Mouse (Mus musculus) liver, adult 2 months (tissue): ENCODE data around the gene 4933428G20Rik. TPM values are rescaled to one million over a fixed set of nuclear protein-coding genes. Genes with fewer than 3 reads are reported as not detected.

Experiments used
- DNase-seq: peaks from one replicate; pipeline ENCODE4 v3.0.0-alpha.2; 2011; ENCODE audit warnings: low read depth, low spot score; ENCODE audit errors: extremely low read depth
- H3K27ac ChIP-seq: fragments of 200-500 bp; replicated peaks from 2 replicates; pipeline ENCODE4 v1.5.1; 2012; ENCODE audit warnings: low read depth, mild to moderate bottlenecking, control low read depth, inconsistent platforms, low read length; ENCODE audit not compliant: insufficient read depth
- H3K27me3 ChIP-seq: fragments of 200-500 bp; 2 replicates; pipeline ENCODE4 v1.6.1; 2012; ENCODE audit warnings: mild to moderate bottlenecking, moderate library complexity, low read length, inconsistent platforms; ENCODE audit not compliant: control insufficient read depth, insufficient read depth
- H3K36me3 ChIP-seq: fragments of 200-500 bp; 2 replicates; pipeline ENCODE4 v1.6.1; 2012; ENCODE audit warnings: low read length, inconsistent platforms; ENCODE audit not compliant: control insufficient read depth, insufficient read depth
- H3K4me1 ChIP-seq: fragments of 200-500 bp; 2 replicates; pipeline ENCODE4 v1.6.1; 2011; ENCODE audit warnings: low read length; ENCODE audit not compliant: control insufficient read depth, insufficient read depth
- H3K4me3 ChIP-seq: fragments of 200-500 bp; 2 replicates; pipeline ENCODE4 v1.5.1; 2011; ENCODE audit warnings: low read depth, mild to moderate bottlenecking, control low read depth, low read length, moderate library complexity; ENCODE audit not compliant: insufficient read depth
- H3K79me2 ChIP-seq: fragments of 200-500 bp; 2 replicates; pipeline ENCODE4 v1.6.1; 2012; ENCODE audit warnings: inconsistent platforms, mild to moderate bottlenecking, low read length, moderate library complexity; ENCODE audit not compliant: control insufficient read depth, insufficient read depth
- H3K9ac ChIP-seq: fragments of 200-500 bp; 2 replicates; pipeline ENCODE4 v1.6.1; 2012; ENCODE audit warnings: low read depth, mild to moderate bottlenecking, control low read depth, inconsistent platforms, low read length
- CTCF ChIP-seq: fragments of 200-500 bp; IDR thresholded peaks from 2 replicates; pipeline ENCODE4 v1.5.1; 2011; ENCODE audit warnings: low read depth, low read length, control low read depth
- POLR2A ChIP-seq: fragments of 200-500 bp; IDR thresholded peaks from 2 replicates; pipeline ENCODE4 v1.6.1; 2011; ENCODE audit warnings: low read length, control low read depth; ENCODE audit not compliant: insufficient read depth; ENCODE audit errors: extremely low read depth
- WGBS: fragments of 180-500 bp; shearing (Covaris S2); methylation state at CpG from one replicate; pipeline ENCODE4 v1.1.7; 2018; 5-methylcytosine and 5-hydroxymethylcytosine counted together
- polyA plus RNA-seq: library from polyadenylated mRNA; depleted of rRNA; stranded (reverse); fragments of >200 nt; gene quantifications from 2 replicates; pipeline ENCODE4 v1.2.3, GENCODE M21; 2012
- total RNA-seq: library from RNA; depleted of rRNA; stranded (reverse); fragments of >200 nt; gene quantifications from 2 replicates; pipeline ENCODE4 v1.2.3, GENCODE M21; 2014

Gene 4933428G20Rik
- total and polyA plus RNA-seq, 2 experiments: not detected

- no peaks in the 10 kb centered on the region for H3K79me2 ChIP-seq
- TF ChIP-seq CTCF (no peak), POLR2A (no peak)
- H3K27ac ChIP-seq: no peak overlapping the region
- no peaks in the 10 kb centered on the region for H3K4me1 ChIP-seq
- H3K4me3 ChIP-seq: no peak overlapping the region
- 76% methylated on average over 4 of the region's 4 CpGs for WGBS
- no peaks in the 10 kb centered on the region for H3K27me3 ChIP-seq
- H3K36me3 ChIP-seq: no peaks in the 10 kb centered on the region; the same call in 1 of the 2 replicates
- DNase-seq: no peak
- H3K9ac ChIP-seq: no peak overlapping the region
Observed at GRCm38 (mm10) chr11:97502846-97503245, 2.7 kb upstream of the 4933428G20Rik start.

- H3K4me3 ChIP-seq: no peak overlapping the region
- DNase-seq: no peak
- TF ChIP-seq POLR2A (no peak), CTCF (no peak)
- H3K27me3 ChIP-seq: no peaks in the 10 kb centered on the region
- 72% methylated on average over 9 of the region's 9 CpGs for WGBS
- no peaks in the 10 kb centered on the region for H3K4me1 ChIP-seq
- H3K79me2 ChIP-seq: no peaks in the 10 kb centered on the region
- H3K27ac ChIP-seq: no peak overlapping the region
- no peaks in the 10 kb centered on the region; the same call in 1 of the 2 replicates for H3K36me3 ChIP-seq
- no peak overlapping the region for H3K9ac ChIP-seq
Observed at GRCm38 (mm10) chr11:97502383-97502782, 2.2 kb upstream of the 4933428G20Rik start.

GRCm38 (mm10) chr11:97500720-97501448 lies 744 bp upstream of the 4933428G20Rik start:
- H3K9ac ChIP-seq: no peak overlapping the region
- no peaks in the 10 kb centered on the region; the same call in 1 of the 2 replicates for H3K36me3 ChIP-seq
- no peaks in the 10 kb centered on the region for H3K4me1 ChIP-seq
- H3K27ac ChIP-seq: no peak overlapping the region
- 94% methylated on average over 51 of the region's 51 CpGs for WGBS
- TF ChIP-seq POLR2A (no peak), CTCF (no peak)
- H3K79me2 ChIP-seq: no peaks in the 10 kb centered on the region
- no peaks in the 10 kb centered on the region for H3K27me3 ChIP-seq
- no peak overlapping the region for H3K4me3 ChIP-seq
- no peak for DNase-seq

- H3K4me3 ChIP-seq: no peak overlapping the region
- no peak overlapping the region for H3K27ac ChIP-seq
- H3K79me2 ChIP-seq: no peaks in the 10 kb centered on the region
- H3K4me1 ChIP-seq: no peaks in the 10 kb centered on the region
- WGBS: 94% methylated on average over 4 of the region's 4 CpGs
- no peaks in the 10 kb centered on the region; the same call in 1 of the 2 replicates for H3K36me3 ChIP-seq
- no peak for DNase-seq
- TF ChIP-seq POLR2A (no peak), CTCF (no peak)
- H3K9ac ChIP-seq: no peak overlapping the region
- no peaks in the 10 kb centered on the region for H3K27me3 ChIP-seq
Observed at GRCm38 (mm10) chr11:97497543-97497942, 2.6 kb downstream of the 4933428G20Rik start.

- no peak for TF ChIP-seq CTCF
- no peak for TF ChIP-seq POLR2A
- 90% methylated on average over 3 of the region's 3 CpGs for WGBS
- Histone ChIP-seq H3K4me1 (no peaks in the 10 kb centered on the region), H3K27me3 (no peaks in the 10 kb centered on the region), H3K9ac (no peak overlapping the region), H3K36me3 (no peaks in the 10 kb centered on the region; the same call in 1 of the 2 replicates), H3K4me3 (no peak overlapping the region), H3K79me2 (no peaks in the 10 kb centered on the region), H3K27ac (no peak overlapping the region)
- DNase-seq: no peak
Observed at GRCm38 (mm10) chr11:97492836-97493235, 7.3 kb downstream of the 4933428G20Rik start.

- no peak for TF ChIP-seq POLR2A
- no peak for TF ChIP-seq CTCF
- Histone ChIP-seq H3K27ac (no peak overlapping the region), H3K36me3 (no peaks in the 10 kb centered on the region; the same call in 1 of the 2 replicates)
Observed at GRCm38 (mm10) chr11:97491640-97492039, 8.5 kb downstream of the 4933428G20Rik start.

More at GRCm38 (mm10) chr11:97491640-97492039, 8.5 kb downstream of the 4933428G20Rik start:
- Histone ChIP-seq H3K79me2 (no peaks in the 10 kb centered on the region), H3K9ac (no peak overlapping the region), H3K4me1 (no peaks in the 10 kb centered on the region), H3K27me3 (no peaks in the 10 kb centered on the region), H3K4me3 (no peak overlapping the region)
- DNase-seq: no peak
- 93% methylated on average over 10 of the region's 10 CpGs for WGBS
